Mouse (Mus musculus) stomach, postnatal 0 days (tissue): ENCODE measurements around the gene Fam25c.

Source experiments
- CTCF ChIP-seq: IDR thresholded peaks from 2 replicates; pipeline ENCODE4 v1.5.1; 2016; ENCODE audit warnings: antibody characterized with exemption, low read depth, mild to moderate bottlenecking, moderate library complexity
- EP300 ChIP-seq: optimal IDR thresholded peaks from 2 replicates; pipeline ENCODE3; 2016; ENCODE audit warnings: antibody characterized with exemption

GRCm38 (mm10) chr14:34314796-34315195 is 40.4 kb downstream of the Fam25c start:
- TF ChIP-seq CTCF: no peak
- TF ChIP-seq EP300: no peak
